Mouse (Mus musculus) kidney, postnatal 10 days (tissue): ENCODE results near the gene Olfr1181.
"Not testable (repeated sequence)": the region's sequence is repeated elsewhere in the genome, so short reads cannot be mapped to it uniquely, and the experiment has no call there.

Experiments
- DNase-seq: peaks from one replicate; pipeline ENCODE4 v3.0.0; 2021; ENCODE audit warnings: mixed read lengths

Gene Olfr1181

DNA sequence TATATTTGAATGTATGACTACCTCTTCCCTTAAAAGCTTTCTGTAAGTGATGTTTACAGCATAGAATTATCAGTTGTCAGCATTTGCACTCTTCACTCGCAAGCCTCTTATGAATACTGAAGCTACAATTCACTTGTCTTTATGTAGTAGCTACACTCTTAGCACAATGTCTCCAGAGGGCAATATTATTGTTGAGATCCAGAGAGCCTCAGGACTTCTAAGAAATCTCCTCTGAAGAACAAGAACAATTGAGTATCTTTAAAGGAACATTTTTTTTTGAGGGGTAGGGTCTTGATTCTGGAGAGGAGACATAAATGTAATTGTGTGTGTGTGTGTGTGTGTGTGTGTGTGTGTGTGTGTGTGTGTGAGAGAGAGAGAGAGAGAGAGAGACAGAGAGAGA is at the start of gene Olfr1181:
Olfr1181 (minus strand) TSS at position 101 of the 400 bp plus-strand sequence.
- DNase-seq = no peak

DNA sequence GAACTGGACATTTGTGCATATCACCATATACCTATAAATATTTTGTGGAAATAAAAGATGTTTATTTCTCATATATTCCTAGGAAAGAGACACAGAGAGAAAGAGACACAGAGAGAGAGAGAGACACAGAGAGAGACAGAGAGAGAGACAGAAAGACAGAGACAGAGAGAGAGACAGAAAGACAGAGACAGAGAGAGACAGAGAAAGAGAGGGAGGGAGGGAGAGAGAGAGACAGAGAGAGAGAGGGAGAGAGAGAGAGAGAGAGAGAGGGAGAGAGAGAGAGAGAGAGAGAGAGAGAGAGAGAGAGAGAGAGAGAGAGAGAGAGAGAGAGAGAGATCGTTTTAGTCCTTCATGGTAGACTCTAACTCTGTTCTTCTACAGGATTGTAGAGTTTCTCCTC is 28.6 kb upstream of the Olfr1181 start, which contains the start of gene Olfr1183:
Olfr1183 (plus strand) TSS at position 301 of the 400 bp plus-strand sequence.
- not testable (repeated sequence) for DNase-seq

DNA sequence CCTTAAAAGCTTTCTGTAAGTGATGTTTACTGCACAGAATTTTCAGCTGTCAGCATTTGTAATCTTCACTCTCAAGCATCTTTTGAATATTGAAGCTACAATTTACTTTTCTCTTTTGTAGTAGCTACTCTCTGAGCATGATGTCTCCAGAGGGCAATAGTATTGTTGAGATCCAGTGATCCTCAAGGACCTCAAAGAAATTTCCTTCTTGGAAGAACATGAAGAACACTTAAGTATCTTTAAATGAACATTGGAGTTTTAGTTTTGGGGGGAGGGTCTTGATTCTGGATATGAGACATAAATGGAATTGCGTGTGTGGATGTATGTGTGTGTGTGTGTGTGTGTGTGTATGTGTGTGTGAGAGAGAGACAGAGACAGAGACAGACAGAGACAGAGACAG is 23.1 kb upstream of the Olfr1181 start, which contains the start of gene Gm13757:
Gm13757 (minus strand) TSS at position 101 of the 400 bp plus-strand sequence.
- no peak for DNase-seq

DNA sequence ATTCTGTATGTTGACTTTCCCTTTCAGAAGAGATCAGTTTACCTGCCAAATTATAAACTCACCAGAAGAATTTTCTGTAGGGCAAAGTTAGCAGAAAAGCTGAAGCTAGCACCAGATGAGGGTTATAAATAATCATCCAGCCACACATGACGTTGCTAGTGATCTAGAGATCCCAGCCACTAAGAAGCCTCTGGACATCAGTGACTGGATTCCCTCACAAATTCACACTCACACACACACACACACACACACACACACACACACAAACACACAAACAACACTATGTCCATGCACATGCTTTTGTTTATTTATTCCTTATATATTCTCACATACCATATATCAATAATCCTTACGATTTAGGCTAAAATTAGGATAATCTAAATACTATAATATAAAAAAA is 6.9 kb downstream of the Olfr1181 start, which contains the start of gene Olfr1180:
Olfr1180 (minus strand) TSS at position 101 of the 400 bp plus-strand sequence.
- no peak for DNase-seq

DNA sequence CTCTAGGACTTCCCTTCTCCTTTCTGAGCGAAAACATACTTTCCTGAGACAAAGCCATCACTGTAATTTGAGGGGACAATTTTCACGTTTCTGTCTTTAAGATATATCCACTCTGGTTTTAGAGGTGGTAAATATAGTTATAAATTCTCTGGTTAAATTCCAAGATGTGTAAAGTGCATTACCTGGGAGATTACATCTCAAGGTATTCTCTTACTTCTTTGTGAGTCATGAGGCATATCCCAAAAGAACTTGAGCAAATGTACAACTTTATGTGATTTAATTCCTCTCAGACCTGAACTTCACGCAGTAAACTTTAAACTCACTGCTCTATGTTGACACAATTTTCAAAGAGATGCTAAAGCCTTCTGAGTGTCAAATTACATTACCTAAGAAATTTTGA is 19.6 kb downstream of the Olfr1181 start, which contains the start of gene Olfr1179:
Olfr1179 (minus strand) TSS at position 101 of the 400 bp plus-strand sequence.
- DNase-seq = no peak

DNA sequence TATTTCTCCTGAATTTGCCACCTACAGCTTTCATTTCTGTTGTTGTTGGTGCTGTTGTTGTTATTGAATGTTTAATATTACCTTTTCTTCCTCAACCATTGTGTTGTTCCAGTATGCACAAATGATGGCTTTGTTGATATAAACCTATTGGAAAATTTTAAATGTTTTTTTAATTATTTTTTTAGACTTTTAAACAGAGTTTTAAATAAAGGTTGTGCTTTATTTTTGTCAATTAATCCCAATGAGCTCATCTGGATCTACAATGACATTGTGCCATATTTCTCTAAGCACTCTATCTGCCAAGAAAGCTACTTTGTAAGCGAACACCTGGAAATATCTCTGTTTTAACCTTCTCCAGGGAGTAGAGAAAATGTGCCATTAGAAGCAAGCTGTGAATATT is 39.2 kb downstream of the Olfr1181 start, which contains the start of gene Olfr1178:
Olfr1178 (plus strand) TSS at position 301 of the 400 bp plus-strand sequence.
- DNase-seq = no peak
